Mouse (Mus musculus) left cerebral cortex, adult 11 months (tissue): Measurements from ENCODE around the gene Rapgef3.

Experiments used
- DNase-seq: peaks from one replicate; pipeline ENCODE4 v3.0.0; 2022; ENCODE audit warnings: low spot score

Gene Rapgef3

DNA sequence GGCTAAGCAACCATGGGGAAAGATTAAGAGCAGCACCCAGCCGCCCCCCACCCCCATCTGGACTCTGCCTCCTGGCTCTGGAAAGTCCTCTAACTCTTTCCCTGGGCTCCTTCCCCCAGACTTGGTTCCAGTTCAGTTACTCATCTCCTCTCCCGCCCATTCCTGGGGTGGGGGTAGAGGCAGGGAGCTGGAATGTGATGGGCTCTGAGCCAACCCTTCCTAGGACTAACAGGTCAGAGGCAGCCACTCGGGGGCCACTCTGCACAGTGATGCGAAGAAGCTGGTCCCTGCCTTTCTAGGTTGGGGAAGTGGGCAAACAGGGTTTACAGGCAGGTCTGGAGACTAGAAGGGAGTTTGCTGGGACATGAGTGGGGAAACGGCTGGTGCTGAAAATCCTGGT lies 5.3 kb upstream of the Rapgef3 start:
- DNase-seq, result no peak

DNA sequence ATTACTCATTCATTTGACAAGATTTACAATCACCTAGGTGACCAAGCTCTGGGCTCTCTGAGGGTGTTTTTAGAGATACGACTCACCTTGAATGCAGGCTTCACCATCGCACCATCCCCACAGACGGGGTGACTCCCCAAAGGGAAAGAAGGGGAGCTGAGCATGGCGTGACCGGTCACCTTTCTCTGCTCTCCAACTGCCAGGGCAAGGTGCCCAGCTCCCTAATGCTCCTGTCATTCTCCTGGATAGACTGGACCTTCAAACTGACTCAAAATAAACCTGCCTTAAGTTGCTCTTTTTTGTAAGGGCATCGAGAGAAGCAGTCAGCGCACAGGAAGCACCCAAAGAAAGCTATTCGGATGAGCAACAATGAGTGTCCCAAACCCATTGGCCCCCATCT lies 2.5 kb upstream of the Rapgef3 start:
- DNase-seq, result no peak

DNA sequence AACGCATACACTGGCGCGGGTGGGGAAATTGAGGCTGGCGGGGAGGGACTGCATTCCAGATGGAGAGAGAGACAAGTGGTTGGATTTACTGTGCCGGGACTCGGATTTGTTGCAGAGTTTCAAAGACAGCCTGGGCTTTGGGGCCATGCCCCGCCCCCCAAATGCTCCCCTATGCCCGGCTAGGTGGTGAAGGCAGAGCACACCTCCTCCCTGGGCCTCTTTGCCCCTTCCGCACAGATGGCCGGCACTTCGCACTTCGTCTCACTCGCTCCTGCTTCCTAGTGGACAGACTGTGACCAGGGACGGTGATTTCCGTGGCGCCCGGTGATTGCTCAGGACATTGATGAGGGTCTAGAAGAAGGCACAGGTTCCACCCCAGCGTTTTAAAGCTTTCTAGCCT lies 420 bp upstream of the Rapgef3 start:
- DNase-seq, result no peak

DNA sequence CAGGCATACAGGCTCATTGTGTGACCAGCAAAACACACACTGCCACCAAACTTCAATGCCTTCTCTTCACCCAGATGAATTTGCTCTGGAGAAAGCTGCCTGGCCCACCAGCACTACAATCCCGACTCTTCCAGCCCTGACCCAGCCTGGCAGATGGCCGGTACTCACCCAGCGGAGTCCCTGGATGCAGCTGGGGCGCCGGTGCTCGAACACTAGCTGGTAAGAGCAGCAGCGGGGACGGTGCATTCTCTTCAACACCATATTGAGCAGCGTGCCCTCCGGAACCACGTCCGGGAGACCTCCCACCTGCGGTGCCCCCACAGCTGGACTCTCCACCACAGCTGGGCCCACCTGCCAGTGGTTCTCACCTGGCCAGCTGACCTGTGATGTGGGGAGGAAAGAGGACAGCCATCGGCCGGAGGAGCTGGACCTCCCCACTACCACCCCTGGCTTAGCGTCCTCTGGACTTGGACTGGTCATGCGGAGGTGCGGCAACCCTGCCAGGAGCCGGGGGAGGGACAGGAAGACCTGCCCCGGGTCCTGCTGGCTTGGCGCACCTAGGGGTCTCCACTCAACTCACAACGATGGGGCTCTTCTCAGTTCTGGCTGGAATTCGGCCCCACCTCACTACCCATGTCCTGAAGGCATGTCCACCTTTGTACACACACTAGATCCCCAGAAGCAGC lies 1.0 kb downstream of the Rapgef3 start:
- DNase-seq, result no peak

DNA sequence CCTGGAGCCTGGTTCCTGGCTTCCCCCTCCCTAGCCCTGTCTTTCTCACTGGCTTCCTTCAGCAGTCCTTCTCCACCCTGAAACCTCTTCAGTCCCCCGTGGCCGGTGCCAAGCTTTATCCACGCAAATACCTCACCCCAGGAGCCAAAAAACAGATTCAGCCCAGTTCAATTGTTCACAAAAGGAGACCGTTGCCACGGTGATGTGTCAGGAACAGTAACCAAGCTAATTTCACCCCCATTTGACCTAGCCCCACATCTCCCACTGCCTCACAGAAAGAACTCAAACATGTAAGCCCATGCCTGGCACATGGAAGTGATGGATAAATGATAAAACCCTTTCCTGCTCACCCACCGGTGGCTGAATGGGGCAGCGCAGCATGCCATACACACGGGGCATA lies 1.6 kb downstream of the Rapgef3 start:
- no peak for DNase-seq

DNA sequence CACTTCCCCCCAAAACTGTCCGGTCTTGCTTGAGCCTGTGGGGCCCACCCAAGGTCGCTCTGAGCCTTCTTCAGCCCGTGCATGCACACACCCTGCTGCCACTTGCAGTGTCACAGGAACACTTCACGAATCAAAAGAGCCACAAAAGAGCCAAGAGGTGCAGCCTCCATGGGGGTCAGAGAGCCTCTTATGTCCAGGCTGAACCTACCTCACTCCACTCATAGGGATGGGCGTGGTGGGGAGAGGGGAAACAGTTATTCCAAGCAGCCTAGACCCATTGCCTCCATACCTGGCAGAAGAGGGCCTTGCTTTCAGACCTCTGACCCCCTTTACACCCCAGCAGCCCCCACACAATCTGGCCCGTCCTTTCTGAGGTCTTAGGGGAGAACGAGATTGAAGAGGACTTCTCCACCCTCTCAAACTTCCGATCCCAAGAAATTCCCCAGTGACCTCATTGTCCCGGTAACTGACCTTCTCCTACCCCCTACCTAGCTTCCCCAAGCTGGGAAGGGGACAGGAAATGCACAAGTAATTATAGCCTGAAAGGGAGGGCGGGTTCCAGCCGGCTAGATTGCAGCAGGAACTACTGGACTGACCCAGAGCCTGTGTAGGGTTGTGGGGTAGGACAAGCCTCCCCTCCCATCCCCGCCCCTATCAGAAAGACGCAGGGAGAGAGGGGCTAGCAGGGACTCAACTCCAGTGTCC lies 2.5 kb downstream of the Rapgef3 start:
- no peak for DNase-seq

DNA sequence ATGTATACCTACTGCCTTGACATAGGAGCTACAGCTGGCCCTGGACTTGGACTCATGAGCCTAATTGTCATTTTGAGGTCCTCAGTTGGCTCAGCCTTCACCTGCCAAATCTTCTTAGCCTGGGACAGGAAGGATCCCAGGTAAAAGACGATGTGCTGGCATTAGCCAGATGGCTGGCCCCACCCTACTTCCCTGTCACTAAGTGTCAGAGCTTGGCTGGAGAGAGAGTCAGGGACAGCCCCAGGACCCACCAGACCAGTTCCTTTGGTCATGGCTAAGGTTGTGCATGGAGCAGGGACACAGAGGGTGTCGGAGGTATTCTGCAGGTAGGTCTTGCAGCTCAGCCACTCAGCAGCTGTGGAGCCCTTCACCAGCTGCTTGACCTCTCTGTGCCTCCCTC lies 3.2 kb downstream of the Rapgef3 start:
- DNase-seq, result no peak

DNA sequence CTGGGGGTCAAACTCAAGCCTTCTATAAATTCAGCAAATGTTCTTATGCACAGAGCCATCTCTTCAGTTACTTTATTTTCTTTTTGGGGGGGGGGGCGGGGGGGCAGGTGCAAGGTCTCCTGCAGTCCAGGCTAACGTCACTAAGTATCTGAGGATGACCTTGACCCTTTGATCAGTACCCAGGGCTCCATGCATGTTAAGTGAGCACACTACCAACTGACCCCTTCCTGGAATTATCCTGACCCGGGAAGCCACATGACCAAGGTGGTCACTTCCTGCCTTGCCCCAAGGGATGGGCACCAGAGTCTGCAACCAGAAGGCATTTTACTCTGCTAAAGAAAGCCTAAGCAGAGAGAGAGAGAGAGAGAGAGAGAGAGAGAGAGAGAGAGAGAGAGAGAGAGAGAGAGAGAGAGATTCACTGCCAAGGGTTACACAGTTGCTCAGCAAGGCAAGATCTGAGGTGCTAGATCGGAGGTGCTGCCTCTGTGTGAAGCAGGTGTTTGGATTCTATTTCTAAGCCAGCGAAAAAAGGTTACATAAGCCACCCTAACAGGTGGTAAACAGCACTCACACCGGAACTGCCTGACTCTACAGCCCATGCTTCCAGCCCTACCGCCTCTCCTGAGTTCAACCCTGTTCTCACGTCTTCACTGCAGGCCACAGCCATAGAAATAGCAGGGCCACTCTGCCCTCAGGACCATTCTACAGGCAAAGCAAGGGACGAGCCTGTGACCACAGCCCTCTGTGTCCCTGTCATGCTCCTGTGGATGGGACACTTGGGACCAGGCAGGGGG lies 4.3 kb downstream of the Rapgef3 start:
- DNase-seq, result no peak

DNA sequence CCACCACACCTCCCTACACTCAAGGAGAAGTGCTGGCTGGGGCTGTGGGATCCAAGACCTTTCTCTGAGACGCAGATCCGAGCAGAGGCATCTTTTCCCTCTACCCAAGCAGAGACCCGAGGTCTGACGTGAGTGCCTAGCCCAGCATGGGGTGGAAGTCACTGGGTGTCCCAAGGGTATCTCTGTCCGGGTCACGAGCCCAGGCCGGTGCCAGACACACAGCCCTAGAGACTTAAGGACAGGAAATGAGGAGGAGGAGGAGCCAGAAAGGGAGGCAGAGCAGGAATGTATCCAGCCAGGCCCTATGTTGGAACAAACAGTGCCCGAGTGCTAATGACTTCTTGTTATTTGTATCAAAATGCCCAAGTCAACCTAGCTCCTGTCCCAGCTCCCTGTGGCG lies 5.0 kb downstream of the Rapgef3 start:
- no peak for DNase-seq

DNA sequence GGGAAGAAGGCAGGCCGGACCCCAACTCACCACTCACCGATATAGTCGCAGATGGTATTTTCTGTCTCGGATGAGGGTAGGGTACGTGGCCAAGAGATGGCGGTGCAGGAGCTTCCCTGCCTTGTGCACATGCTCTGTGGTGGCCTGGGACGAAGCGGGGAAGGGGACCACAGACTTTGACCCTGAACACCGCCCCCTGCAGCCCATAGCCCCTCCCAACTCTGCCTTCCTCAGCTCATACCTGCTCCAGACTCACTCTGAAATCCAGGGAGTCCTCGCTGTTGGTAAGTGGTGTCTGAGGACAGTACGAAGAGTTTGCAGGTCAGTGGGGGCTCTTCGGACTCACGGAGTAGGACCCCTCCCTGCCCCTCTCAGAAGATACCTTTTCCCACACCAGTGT lies 6.3 kb downstream of the Rapgef3 start:
- DNase-seq, result no peak

DNA sequence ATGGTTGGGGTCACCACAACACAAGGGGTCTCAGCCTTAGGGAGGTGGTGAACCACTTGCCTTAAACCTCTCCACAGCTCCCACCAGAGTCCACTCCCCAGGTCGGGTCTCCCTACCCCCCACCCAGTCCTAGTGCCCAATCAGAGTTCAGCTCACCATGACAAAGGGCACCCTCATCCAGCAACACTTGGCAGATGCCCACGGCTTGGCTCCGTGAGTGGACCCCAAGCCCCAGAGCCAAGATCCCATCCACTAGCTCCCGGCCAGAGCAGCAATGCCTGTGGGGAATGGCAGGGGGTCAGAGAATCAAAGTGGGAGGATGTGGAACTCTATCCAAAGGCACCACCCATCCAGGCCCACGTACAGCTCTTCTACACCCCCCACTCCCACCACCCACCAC lies 6.8 kb downstream of the Rapgef3 start:
- DNase-seq, result no peak

DNA sequence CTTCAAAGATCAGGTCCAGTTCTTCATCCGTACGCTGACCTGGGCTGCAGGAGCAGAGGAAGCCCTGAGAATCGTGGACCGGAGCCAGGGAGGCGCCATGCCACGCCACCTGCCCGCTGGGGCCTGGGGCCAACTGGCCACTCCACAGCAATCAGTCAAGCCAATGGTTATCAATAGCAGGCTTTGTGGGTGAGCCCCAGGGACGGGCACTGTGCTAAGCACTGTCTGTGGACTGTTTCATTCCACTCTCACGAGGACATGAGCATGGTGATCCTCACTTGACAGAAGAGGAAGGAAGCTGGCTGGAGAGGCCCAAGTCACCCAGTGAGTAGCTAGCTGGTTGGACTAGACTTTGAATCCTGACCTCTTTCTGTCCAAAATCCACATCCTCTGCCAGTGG lies 7.8 kb downstream of the Rapgef3 start:
- DNase-seq, result peak; percentile 63

DNA sequence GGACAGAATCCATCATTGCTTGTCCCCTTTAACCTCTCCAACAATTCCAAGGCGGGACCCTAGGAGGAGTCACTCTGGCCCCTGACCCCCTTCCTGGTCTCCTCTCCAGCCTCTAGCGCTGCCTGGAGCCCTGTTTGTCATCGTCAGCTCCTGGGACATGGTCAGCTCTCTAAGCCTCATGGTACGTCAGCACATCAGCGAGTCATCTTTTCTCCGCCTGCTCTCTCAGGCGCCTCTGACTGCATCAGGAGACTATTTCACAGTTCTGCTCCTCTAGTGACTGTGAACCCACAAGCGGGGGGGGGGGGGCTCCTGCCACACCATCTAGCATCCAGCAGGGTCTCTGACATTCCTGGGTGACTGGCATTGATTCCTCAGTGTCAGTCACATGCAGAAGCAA lies 12.4 kb downstream of the Rapgef3 start:
- no peak for DNase-seq

DNA sequence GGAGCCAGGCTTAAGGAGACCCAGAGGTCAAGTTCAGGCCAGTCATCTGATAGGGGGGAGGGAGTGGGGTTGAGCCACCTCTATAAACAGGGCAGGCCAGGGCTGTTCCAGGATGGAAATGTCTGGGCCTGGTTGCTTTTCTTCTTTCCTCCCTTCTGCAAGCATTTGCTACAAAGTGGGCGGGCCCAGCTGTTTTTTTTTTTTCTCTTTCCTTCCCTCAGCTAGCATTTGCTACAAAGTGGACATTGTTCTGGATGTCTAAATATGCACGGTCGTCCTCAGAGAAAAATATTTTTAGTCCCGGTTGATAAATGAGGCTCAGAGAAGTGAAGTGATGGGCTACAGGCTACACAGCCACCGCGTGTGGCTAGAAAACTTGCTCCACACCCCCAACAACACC lies 13.3 kb downstream of the Rapgef3 start:
- no peak for DNase-seq

DNA sequence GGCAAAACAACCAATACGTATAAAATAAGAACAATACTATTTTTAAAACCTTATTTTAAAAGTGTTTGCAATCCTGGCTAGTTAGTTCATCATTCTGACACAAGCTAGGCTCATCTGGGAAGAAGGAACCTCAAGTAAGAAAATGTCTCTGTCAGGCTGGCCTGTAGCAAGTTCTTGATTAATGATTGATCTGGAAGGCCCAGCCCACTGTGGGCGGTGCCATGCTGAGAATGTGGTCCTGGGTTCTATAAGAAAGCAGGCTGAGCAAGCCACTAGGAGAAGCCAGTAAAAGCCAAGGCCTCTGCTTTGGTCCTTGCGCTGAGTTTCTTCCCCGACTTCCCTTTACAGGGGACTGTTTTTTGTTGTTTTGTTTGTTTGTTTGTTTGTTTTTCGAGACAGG lies 15.3 kb downstream of the Rapgef3 start:
- DNase-seq, result no peak

DNA sequence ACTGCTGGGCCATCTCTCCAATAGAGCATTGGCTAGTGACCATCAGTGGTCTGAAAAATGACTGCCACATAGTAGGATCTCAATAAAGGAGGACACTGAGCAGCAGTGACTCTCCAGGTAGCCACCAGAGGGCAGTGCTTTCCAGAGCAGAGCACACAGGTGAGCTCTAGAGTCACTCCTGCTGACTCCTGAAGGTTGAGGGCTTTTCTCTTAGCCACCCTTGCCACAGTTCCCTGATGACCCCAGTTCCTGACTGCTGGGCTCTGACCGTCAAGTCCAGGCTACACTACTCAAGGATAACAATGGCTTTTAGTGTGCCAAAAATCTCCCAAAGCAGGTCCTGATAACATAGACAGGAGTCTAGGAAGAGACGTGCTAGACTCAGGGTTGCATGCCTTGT lies 16.1 kb downstream of the Rapgef3 start:
- DNase-seq, result no peak

DNA sequence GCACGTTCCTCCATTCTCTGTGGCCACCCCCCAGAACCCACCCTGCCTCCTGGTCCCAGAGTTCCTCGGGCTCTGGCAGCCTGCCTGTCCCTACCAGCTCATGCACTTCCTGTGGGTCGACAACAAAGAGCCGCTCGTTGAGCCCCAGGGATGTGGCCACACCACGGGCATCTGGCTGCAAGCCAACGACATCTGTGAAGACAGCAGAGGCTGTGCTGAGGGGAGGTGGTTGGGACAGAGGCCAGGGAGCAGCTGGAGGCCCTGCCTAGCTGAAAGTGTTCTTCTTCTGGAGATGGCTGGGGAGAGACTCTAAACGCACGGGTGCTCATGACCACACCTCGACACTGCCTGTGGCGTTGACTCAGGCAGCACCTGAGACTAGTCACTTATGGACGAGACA lies 17.1 kb downstream of the Rapgef3 start:
- peak; percentile 72 for DNase-seq

DNA sequence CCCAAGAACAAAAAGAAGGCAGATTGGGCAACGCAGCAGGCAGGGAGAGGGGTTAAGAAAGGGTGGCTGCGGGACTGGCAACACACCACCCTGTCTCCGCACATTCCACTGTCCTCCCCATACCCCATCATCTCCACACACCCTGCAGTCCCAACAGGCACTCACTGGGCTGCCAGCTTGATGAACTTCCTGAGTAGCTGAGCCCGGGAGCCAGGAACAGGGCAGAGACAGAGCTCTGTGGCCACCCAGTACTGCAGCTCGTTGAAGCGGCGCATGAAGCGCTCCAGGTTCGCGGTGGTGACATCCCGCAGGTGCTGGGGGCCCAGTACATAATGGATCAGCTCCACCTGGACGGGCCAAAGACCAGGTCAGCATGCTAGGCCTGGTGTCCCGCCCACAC lies 17.9 kb downstream of the Rapgef3 start:
- no peak for DNase-seq

DNA sequence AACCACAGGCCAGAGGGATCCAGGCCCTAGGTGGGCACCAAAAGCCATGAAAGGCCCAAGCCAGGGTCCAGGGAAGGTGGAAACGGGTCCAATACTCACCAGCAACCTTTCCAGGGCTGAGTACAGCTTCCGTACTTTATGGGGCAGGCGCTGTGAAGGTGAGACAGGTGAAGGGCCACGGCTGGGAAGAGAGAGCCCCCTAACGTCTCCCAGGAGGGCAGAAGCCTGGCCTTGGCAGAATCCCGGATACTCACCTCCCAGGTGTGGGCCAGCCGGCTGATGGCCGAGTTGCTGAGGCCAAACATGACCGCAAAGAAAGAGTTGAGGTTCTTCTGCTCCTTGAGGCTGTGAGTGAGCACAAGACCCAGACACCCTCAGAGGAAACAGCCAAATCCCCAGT lies 18.4 kb downstream of the Rapgef3 start:
- DNase-seq, result no peak

DNA sequence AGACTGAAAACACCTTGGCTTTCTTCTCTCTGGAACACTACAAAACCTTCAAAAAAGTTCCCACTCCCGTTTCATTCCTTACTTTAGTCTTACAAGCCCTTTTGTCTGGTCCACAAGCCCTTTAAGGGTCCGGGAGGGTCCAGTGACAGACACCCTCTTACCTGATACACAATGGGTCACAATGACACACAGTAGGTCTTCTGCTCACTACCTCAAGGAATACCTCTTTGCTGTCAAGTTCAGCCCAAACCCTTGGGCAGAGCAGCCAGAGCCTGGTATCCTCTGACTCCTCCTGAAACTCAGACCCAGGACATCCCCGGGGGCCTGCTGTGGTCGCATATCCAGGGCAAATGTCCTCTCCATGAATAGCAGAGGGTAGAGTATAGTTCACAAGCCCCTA lies 18.8 kb downstream of the Rapgef3 start:
- DNase-seq, result no peak

DNA sequence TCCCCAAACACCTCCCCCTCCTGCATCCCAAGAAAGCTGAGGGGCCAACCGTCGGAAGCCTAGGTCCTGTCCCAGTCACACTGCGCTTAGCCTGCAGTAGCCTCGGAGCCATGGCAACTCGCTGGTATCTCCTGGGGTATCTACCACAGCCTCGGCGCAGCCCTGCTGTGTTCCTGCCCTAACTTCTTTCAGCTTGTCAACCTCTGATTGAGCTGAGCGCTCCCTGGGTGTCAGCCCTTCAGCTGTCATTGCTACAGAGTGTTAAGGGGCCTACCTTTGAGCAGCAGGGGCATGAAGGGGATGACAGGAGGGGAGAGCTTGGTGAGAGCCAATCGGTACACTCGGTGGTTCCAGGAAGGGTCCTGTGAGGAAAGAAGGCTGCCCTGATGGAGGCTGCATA lies 19.5 kb downstream of the Rapgef3 start:
- no peak for DNase-seq

DNA sequence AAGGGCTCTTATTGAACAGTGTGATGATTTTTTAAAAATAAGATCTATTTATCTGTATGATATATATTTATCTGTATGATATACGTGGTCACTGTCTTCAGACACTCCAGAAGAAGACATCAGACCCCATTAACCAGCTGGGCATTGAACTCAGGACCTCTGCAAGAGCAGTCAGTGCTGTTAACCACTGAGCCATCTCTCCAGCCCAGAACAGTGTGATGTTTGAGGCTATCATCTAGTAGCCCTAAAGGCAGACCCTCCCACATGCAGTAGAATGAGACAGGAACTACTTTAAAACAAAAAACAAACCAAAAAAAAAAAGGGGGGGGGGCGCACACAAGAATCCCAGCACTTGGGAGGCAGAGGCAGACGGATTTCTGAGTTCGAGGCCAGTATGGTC lies 20.3 kb downstream of the Rapgef3 start:
- DNase-seq, result no peak

DNA sequence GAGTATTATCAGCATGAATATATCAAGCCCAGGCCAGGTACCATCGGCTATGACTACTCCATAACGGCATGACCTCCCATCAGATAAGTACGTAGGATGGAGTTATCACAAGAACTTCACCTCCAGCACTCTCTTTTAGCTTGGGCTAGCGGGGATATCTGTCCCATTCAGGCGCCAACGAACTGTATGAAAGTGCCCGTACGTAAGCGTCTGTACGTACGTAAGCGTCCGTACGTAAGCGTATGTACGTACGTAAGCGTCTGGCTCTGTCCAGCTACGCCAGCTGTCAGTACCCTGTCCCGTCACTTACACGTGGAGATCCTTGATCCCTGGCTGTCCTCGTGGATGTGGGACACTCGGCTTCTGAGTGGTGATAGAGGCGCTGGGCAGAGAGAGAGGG lies 21.0 kb downstream of the Rapgef3 start:
- DNase-seq, result no peak
